ENCODE assay signal across 8 mouse cellular contexts in the genomic region with DNA sequence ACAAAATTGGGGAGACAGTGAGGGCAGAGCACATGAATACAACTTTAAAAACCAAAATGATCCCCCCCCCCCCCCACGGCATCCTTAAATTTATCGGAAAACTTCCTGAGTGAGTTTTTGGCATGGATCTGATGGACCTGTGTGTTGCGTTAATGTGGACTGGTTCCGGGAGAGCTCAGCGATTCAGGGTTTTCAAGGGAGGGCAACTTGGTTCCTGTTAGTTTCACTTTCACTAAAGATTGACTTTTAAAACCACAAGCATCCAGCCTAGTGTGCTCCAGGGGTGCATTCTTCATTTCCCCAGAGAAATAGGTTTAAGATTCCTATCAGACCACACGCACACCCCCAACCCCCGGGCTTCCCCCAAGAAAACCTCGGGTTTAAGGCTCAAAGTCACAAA. TPM values are rescaled to one million over a fixed set of nuclear protein-coding genes. Genes with fewer than 3 reads are reported as not detected.
DNase-seq lines count a peak whose midpoint lies in the region; ATAC-seq and TF ChIP-seq lines count a peak whose summit lies in the region.

No protein-coding gene starts in this region.

- H3K9me3 ChIP-seq in CH12.LX (replicated peaks; ENCODE audit: low read length): no peaks in the 10 kb centered on the region
- H3K9me3 ChIP-seq in heart, embryonic 15.5 days (replicated peaks): no peaks in the 10 kb centered on the region
- H3K9me3 ChIP-seq in limb, embryonic 11.5 days (ENCODE audit: control insufficient read depth, low read length): no peaks in the 10 kb centered on the region
- no peaks in the 10 kb centered on the region for H3K9me3 ChIP-seq in midbrain, embryonic 14.5 days (ENCODE audit: control insufficient read depth, low read length)

- TF ChIP-seq RAD21 in CH12.LX (IDR thresholded peaks at IDR 0.05; ENCODE audit: low read depth, low read length): no peak; the same call in 1 of the 2 replicates

- intact Hi-C loops in left cerebral cortex, postnatal 25 days (cut with DNase I): loop anchor here (5.0 kb wide), 2 partner anchors 64 to 414 kb away; no protein-coding TSS in a partner anchor

- peak overlapping the region; percentile 67 to 81 (median 70) for H3K4me3 ChIP-seq in CH12.LX (replicated peaks in 1 of 3; ENCODE audit: low read depth in 2 of 3, low read length in 2 of 3, poor library complexity in 1 of 3)
- peak overlapping the region; percentile 80 for H3K4me3 ChIP-seq in heart, embryonic 15.5 days
- peak overlapping the region; percentile 74; the same call in 1 of the 2 replicates for H3K4me3 ChIP-seq in limb, embryonic 11.5 days (ENCODE audit: low read depth, low read length)
- peak overlapping the region; percentile 75 for H3K4me3 ChIP-seq in midbrain, embryonic 14.5 days (replicated peaks; ENCODE audit: low read depth, low read length)

- H3K4me2 ChIP-seq in CH12.LX (ENCODE audit: insufficient read depth, low read depth, poor library complexity, severe bottlenecking): peak overlapping the region; percentile 86
- H3K4me2 ChIP-seq in heart, embryonic 15.5 days: peak overlapping the region; percentile 98
- H3K4me2 ChIP-seq in limb, embryonic 11.5 days (ENCODE audit: low read depth, severe bottlenecking): peak overlapping the region; percentile 93; the same call in 1 of the 2 replicates
- H3K4me2 ChIP-seq in midbrain, embryonic 14.5 days (ENCODE audit: low read length): peak overlapping the region; percentile 87

- peaks cover 16 to 61% of the 10 kb centered on the region in 2 experiments for H3K4me1 ChIP-seq in CH12.LX (ENCODE audit: control insufficient read depth in 1 of 2, insufficient read depth in 2 of 2)
- H3K4me1 ChIP-seq in heart, embryonic 15.5 days (replicated peaks): 0 out of 2 replicates have a peak, but pooled peaks cover 2% of the 10 kb centered on the region
- H3K4me1 ChIP-seq in limb, embryonic 11.5 days (ENCODE audit: control insufficient read depth, insufficient read depth, low read length): peaks cover 2% of the 10 kb centered on the region; the same call in 1 of the 2 replicates
- peaks cover 16% of the 10 kb centered on the region for H3K4me1 ChIP-seq in midbrain, embryonic 14.5 days (ENCODE audit: control insufficient read depth, insufficient read depth, low read length)

- TF ChIP-seq EP300 in CH12.LX (IDR thresholded peaks at IDR 0.05; ENCODE audit: low read length): peak; percentile 81

- peaks cover 0 to 8% of the 10 kb centered on the region in 2 experiments for H3K36me3 ChIP-seq in CH12.LX (replicated peaks in 1 of 2; ENCODE audit: control insufficient read depth in 1 of 2, insufficient read depth in 1 of 2, low read length in 1 of 2)
- H3K36me3 ChIP-seq in heart, embryonic 15.5 days: no peaks in the 10 kb centered on the region
- no peaks in the 10 kb centered on the region for H3K36me3 ChIP-seq in limb, embryonic 11.5 days (ENCODE audit: control insufficient read depth, insufficient read depth, low read length)
- no peaks in the 10 kb centered on the region for H3K36me3 ChIP-seq in midbrain, embryonic 14.5 days (ENCODE audit: control insufficient read depth, insufficient read depth, low read length)

- peak; percentile 42; the same call in 1 of the 2 replicates for TF ChIP-seq POLR2A in CH12.LX (IDR thresholded peaks at IDR 0.05; ENCODE audit: low read depth, low read length)

- peak overlapping the region; percentile 99 for H3K9ac ChIP-seq in CH12.LX (ENCODE audit: insufficient read depth, low read depth)
- H3K9ac ChIP-seq in heart, embryonic 15.5 days: peak overlapping the region; percentile 88; the same call in 1 of the 2 replicates
- no peak overlapping the region for H3K9ac ChIP-seq in limb, embryonic 11.5 days (ENCODE audit: low read length)
- peak overlapping the region; percentile 94 for H3K9ac ChIP-seq in midbrain, embryonic 14.5 days (replicated peaks; ENCODE audit: low read length)

- peaks cover 15% of the 10 kb centered on the region for H3K27me3 ChIP-seq in CH12.LX (replicated peaks)
- peaks cover 22% of the 10 kb centered on the region for H3K27me3 ChIP-seq in heart, embryonic 15.5 days
- H3K27me3 ChIP-seq in limb, embryonic 11.5 days (ENCODE audit: control insufficient read depth, insufficient read depth, low read length): peaks cover 3% of the 10 kb centered on the region; the same call in 1 of the 2 replicates
- no peaks in the 10 kb centered on the region; the same call in 1 of the 2 replicates for H3K27me3 ChIP-seq in midbrain, embryonic 14.5 days (ENCODE audit: control insufficient read depth, insufficient read depth, low read length)

- H3K27ac ChIP-seq in CH12.LX (ENCODE audit: insufficient read depth, low read depth): 0 out of 2 replicates have a peak overlapping the region, but pooled peaks have one; percentile 27
- H3K27ac ChIP-seq in heart, embryonic 15.5 days: peak overlapping the region; percentile 76
- no peak overlapping the region for H3K27ac ChIP-seq in limb, embryonic 11.5 days (replicated peaks; ENCODE audit: low read depth, low read length)
- H3K27ac ChIP-seq in midbrain, embryonic 14.5 days (replicated peaks; ENCODE audit: low read depth, low read length): 0 out of 2 replicates have a peak overlapping the region, but pooled peaks have one; percentile 86

- WGBS in heart, embryonic 15.5 days: 26% methylated on average over 8 of the region's 8 CpGs
- WGBS in limb, embryonic 11.5 days: 59% methylated on average over 8 of the region's 8 CpGs
- WGBS in midbrain, embryonic 14.5 days: 49% methylated on average over 8 of the region's 8 CpGs

- no peaks in the 10 kb centered on the region; the same call in 1 of the 2 replicates for H3K79me2 ChIP-seq in CH12.LX (replicated peaks; ENCODE audit: control insufficient read depth, extremely low read depth, insufficient read depth, poor library complexity, severe bottlenecking)

- TF ChIP-seq CTCF in CH12.LX (conservative IDR thresholded peaks at IDR 0.05 in 1 of 2, IDR thresholded peaks at IDR 0.05 in 1 of 2; ENCODE audit: low read depth in 2 of 2, low read length in 2 of 2): no peak

- no peak for ATAC-seq in heart, embryonic 15.5 days (replicated peaks; ENCODE audit: insufficient number of reproducible peaks, insufficient read depth, low FRiP score, low read depth)
- no peak for ATAC-seq in limb, embryonic 11.5 days (ENCODE audit: insufficient number of reproducible peaks, low FRiP score, low TSS enrichment, low read depth)
- no peak for ATAC-seq in midbrain, embryonic 14.5 days (ENCODE audit: low FRiP score, low TSS enrichment)

- dilution Hi-C loops in CH12.LX (cut with MboI; ENCODE audit: extremely low pct_ligation_motif_present, extremely low pct_unique_long_range_greater_than_20kb, low sequenced_read_pairs): no loop called here

- in situ Hi-C loops in CH12.LX (cut with MboI; ENCODE audit: low pct_ligation_motif_present, low pct_unique_long_range_greater_than_20kb, low sequenced_read_pairs): loop anchor here (10.0 kb wide), 2 partner anchors 247 to 327 kb away; no protein-coding TSS in a partner anchor

- DNase-seq in CH12.LX (ENCODE audit: extremely low read depth): peak; percentile 72
- peak; percentile 30 to 34 for DNase-seq in adrenal gland, postnatal 36 days
- DNase-seq in limb, embryonic 11.5 days (ENCODE audit: low spot score): no peak
- no peak for DNase-seq in midbrain, embryonic 14.5 days
- DNase-seq in retina, postnatal 1 day: no peak
- DNase-seq in gastrocnemius, postnatal 10 days: no peak
- DNase-seq in left cerebral cortex, postnatal 25 days (ENCODE audit: low spot score in 2 of 2): no peak

TF ChIP-seq in CH12.LX, 34 proteins besides CTCF, POLR2A, EP300 and RAD21 (continues in another document):
- peak; percentile 85 for TF ChIP-seq BHLHE40 (IDR thresholded peaks at IDR 0.05; ENCODE audit: low read depth, low read length)
- 0 out of 2 replicates have a peak, but pooled peaks have one; percentile 63 for TF ChIP-seq CHD1 (IDR thresholded peaks at IDR 0.05; ENCODE audit: low read depth, low read length)
- TF ChIP-seq NELFE (IDR thresholded peaks at IDR 0.05; ENCODE audit: low read depth, low read length): 0 out of 2 replicates have a peak, but pooled peaks have one; percentile 42
- TF ChIP-seq POLR2AphosphoS2 (IDR thresholded peaks at IDR 0.05; ENCODE audit: low read depth, low read length): 0 out of 2 replicates have a peak, but pooled peaks have one; percentile 38
- peak; percentile 70 for TF ChIP-seq MAFK (IDR thresholded peaks at IDR 0.05; ENCODE audit: insufficient replicate concordance, low read length)
- TF ChIP-seq ETS1 (conservative IDR thresholded peaks at IDR 0.05; ENCODE audit: low read depth, low read length): peak; percentile 87
- TF ChIP-seq MYC (IDR thresholded peaks at IDR 0.05; ENCODE audit: low read depth, low read length): peak; percentile 53
- peak; percentile 50 for TF ChIP-seq HCFC1 (IDR thresholded peaks at IDR 0.05; ENCODE audit: low read depth, low read length)
- TF ChIP-seq MAX (IDR thresholded peaks at IDR 0.05; ENCODE audit: low read length): peak; percentile 60; the same call in 1 of the 2 replicates
- TF ChIP-seq MXI1 (IDR thresholded peaks at IDR 0.05; ENCODE audit: low read depth, low read length): peak; percentile 57; the same call in 1 of the 2 replicates
- 0 out of 2 replicates have a peak, but pooled peaks have one; percentile 56 for TF ChIP-seq KAT2A (IDR thresholded peaks at IDR 0.05; ENCODE audit: insufficient replicate concordance, low read length)
- peak; percentile 60 for TF ChIP-seq TBP (conservative IDR thresholded peaks at IDR 0.05; ENCODE audit: low read depth, low read length)

RNA-seq across cellular contexts. Expression of gene Amigo2, which starts 1.2 kb away (rescaled TPM):
- total RNA-seq in CH12.LX (2012; rRNA removed) (17.1 and 19.1 TPM in 2 replicates), CH12.LX (2014; rRNA removed) (23.0 and 23.7 TPM in 2 replicates)
- polyA plus RNA-seq in CH12.LX (2012; ENCODE audit: insufficient read length, low read depth): 6.0 and 6.4 TPM in 2 replicates
- total RNA-seq in adrenal gland, postnatal 36 days (2021): 10 to 100 TPM in 1 of 2 experiments, 1 to 10 TPM in 1; 7.0 to 12.0 TPM
- 4.5 and 4.6 TPM in 2 replicates for polyA plus RNA-seq in heart, embryonic 15.5 days (2015; fragmentation: Nextera tagmentation; extraction: Ambion mirVana)
- 4.0 and 4.4 TPM in 2 replicates for polyA plus RNA-seq in limb, embryonic 11.5 days (2014; fragmentation: Nextera tagmentation; extraction: Ambion mirVana)
- 16.7 and 16.9 TPM in 2 replicates for polyA plus RNA-seq in midbrain, embryonic 14.5 days (2014; fragmentation: Nextera tagmentation; extraction: Ambion mirVana)
- total RNA-seq in gastrocnemius, postnatal 10 days (2021): 1 to 10 TPM; 2.8 to 3.1 TPM
- total RNA-seq in left cerebral cortex, postnatal 25 days (2021): 1 to 10 TPM; 5.3 to 6.6 TPM

RNA-seq across cellular contexts. Expression of gene Pced1b, which starts 1.4 kb away (rescaled TPM):
- total RNA-seq in CH12.LX (2012; rRNA removed) (16.3 and 21.1 TPM in 2 replicates), CH12.LX (2014; rRNA removed) (9.9 and 12.3 TPM in 2 replicates)
- 40.5 and 44.2 TPM in 2 replicates for polyA plus RNA-seq in CH12.LX (2012; ENCODE audit: insufficient read length, low read depth)
- total RNA-seq in adrenal gland, postnatal 36 days (2021): 10 to 100 TPM; 21.9 to 27.4 TPM
- polyA plus RNA-seq in heart, embryonic 15.5 days (2015; fragmentation: Nextera tagmentation; extraction: Ambion mirVana): 1.9 and 2.5 TPM in 2 replicates
- polyA plus RNA-seq in limb, embryonic 11.5 days (2014; fragmentation: Nextera tagmentation; extraction: Ambion mirVana): 4.2 and 7.3 TPM in 2 replicates
- polyA plus RNA-seq in midbrain, embryonic 14.5 days (2014; fragmentation: Nextera tagmentation; extraction: Ambion mirVana): 4.7 and 5.7 TPM in 2 replicates
- total RNA-seq in gastrocnemius, postnatal 10 days (2021): 1 to 10 TPM; 4.3 to 5.6 TPM
- 1 to 10 TPM; 5.6 to 6.7 TPM for total RNA-seq in left cerebral cortex, postnatal 25 days (2021)

Comparison
In these comparisons a context has a peak if more than half of its experiments do, and no peak if none do; other contexts are left out.
1. DNase-seq: peak in CH12.LX (single experiment) and adrenal gland, postnatal 36 days (2 of 2); none in limb, embryonic 11.5 days (single experiment), midbrain, embryonic 14.5 days (single experiment), retina, postnatal 1 day (single experiment), gastrocnemius, postnatal 10 days (single experiment) and left cerebral cortex, postnatal 25 days (0 of 2).
2. Peak in every context shown above with its lines, with median percentiles within 50 percentile points of each other: H3K4me2 ChIP-seq and H3K4me3 ChIP-seq.